Mouse (Mus musculus) embryonic facial prominence, embryonic 11.5 days (tissue): ENCODE measurements at regions not wholly inside any gene's neighbourhood (a gene's known extent, or its start where the extent isn't known, plus 50 kb on each side); places are given as distances from the start of the nearest gene placed in this dataset.

Experiments used
- ATAC-seq: fragments of 200-750 bp; cut with Nextera tagmentation; replicated peaks from 2 replicates; pipeline ENCODE4 v1.8.0; 2017; ENCODE audit warnings: low read depth; ENCODE audit not compliant: insufficient number of reproducible peaks, low FRiP score, low TSS enrichment
- DNase-seq: peaks from one replicate; pipeline ENCODE4 v3.0.0-alpha.2; 2015; ENCODE audit warnings: low spot score
- H3K27ac ChIP-seq: fragments of 300-500 bp; sonication (generic); replicated peaks from 2 replicates; pipeline ENCODE4 v1.5.1; 2014; ENCODE audit warnings: mild to moderate bottlenecking, low read depth, low read length, control low read depth
- H3K27me3 ChIP-seq: fragments of 300-500 bp; sonication (generic); 2 replicates; pipeline ENCODE4 v1.6.1; 2014; ENCODE audit warnings: mild to moderate bottlenecking, low read length, moderate library complexity, mixed read lengths; ENCODE audit not compliant: control insufficient read depth, insufficient read depth
- H3K36me3 ChIP-seq: fragments of 300-500 bp; sonication (generic); replicated peaks from 2 replicates; pipeline ENCODE4 v1.6.1; 2014; ENCODE audit warnings: low read depth, mild to moderate bottlenecking, low read length, moderate library complexity, mixed read lengths; ENCODE audit not compliant: control insufficient read depth, insufficient read depth
- H3K4me1 ChIP-seq: fragments of 300-500 bp; sonication (generic); 2 replicates; pipeline ENCODE4 v1.6.1; 2014; ENCODE audit warnings: low read length, mixed read lengths; ENCODE audit not compliant: control insufficient read depth, insufficient read depth
- H3K4me2 ChIP-seq: fragments of 300-500 bp; sonication (generic); 2 replicates; pipeline ENCODE4 v1.6.1; 2014; ENCODE audit warnings: low read depth, mild to moderate bottlenecking, control low read depth, low read length, moderate library complexity
- H3K4me3 ChIP-seq: fragments of 300-500 bp; sonication (generic); 2 replicates; pipeline ENCODE4 v1.5.1; 2014; ENCODE audit warnings: low read depth, low read length, control low read depth
- H3K9ac ChIP-seq: fragments of 300-500 bp; sonication (generic); replicated peaks from 2 replicates; pipeline ENCODE4 v1.6.1; 2014; ENCODE audit warnings: mild to moderate bottlenecking, control low read depth, low read length
- H3K9me3 ChIP-seq: fragments of 300-500 bp; sonication (generic); replicated peaks from 2 replicates; pipeline ENCODE4 v1.6.1; 2016; ENCODE audit warnings: mild to moderate bottlenecking, low read length, inconsistent platforms, mixed read lengths; ENCODE audit not compliant: control insufficient read depth
- WGBS: fragments of 180-500 bp; shearing (Covaris S2); extraction: QIAGEN DNeasy Blood & Tissue Kit; methylation state at CpG from one replicate; pipeline ENCODE4 v1.1.7; 2014; 5-methylcytosine and 5-hydroxymethylcytosine counted together

- no peak overlapping the region for H3K9ac ChIP-seq
- H3K27me3 ChIP-seq = no peaks in the 10 kb centered on the region
- H3K27ac ChIP-seq = no peak overlapping the region
- H3K4me3 ChIP-seq = no peak overlapping the region
- WGBS = 51% methylated on average over 4 of the region's 4 CpGs
- DNase-seq (no peak), ATAC-seq (no peak)
- H3K4me2 ChIP-seq = no peak overlapping the region
- no peaks in the 10 kb centered on the region for H3K9me3 ChIP-seq
- no peaks in the 10 kb centered on the region for H3K36me3 ChIP-seq
- no peaks in the 10 kb centered on the region for H3K4me1 ChIP-seq
These were observed 71.2 kb upstream of the Cav2 start for GRCm38 (mm10) chr6:17209792-17210191.

GRCm38 (mm10) chr6:17211346-17211745 is 69.6 kb upstream of the Cav2 start:
- peak; percentile 3 for DNase-seq
- Histone ChIP-seq H3K9me3 (no peaks in the 10 kb centered on the region), H3K4me1 (no peaks in the 10 kb centered on the region), H3K36me3 (no peaks in the 10 kb centered on the region), H3K27ac (no peak overlapping the region), H3K27me3 (no peaks in the 10 kb centered on the region), H3K4me3 (no peak overlapping the region), H3K9ac (no peak overlapping the region), H3K4me2 (no peak overlapping the region)
- ATAC-seq = no peak
- 45% methylated on average over 5 of the region's 5 CpGs for WGBS

- Histone ChIP-seq H3K4me1 (no peaks in the 10 kb centered on the region), H3K36me3 (no peaks in the 10 kb centered on the region), H3K27me3 (no peaks in the 10 kb centered on the region), H3K4me2 (no peak overlapping the region), H3K27ac (no peak overlapping the region), H3K9ac (no peak overlapping the region), H3K4me3 (no peak overlapping the region), H3K9me3 (no peaks in the 10 kb centered on the region)
- DNase-seq (no peak), ATAC-seq (no peak)
- WGBS = 51% methylated on average over 9 of the region's 9 CpGs
These were observed 66.2 kb upstream of the Cav2 start for GRCm38 (mm10) chr6:17214774-17215173.

- no peak overlapping the region for H3K9ac ChIP-seq
- no peak overlapping the region for H3K27ac ChIP-seq
- H3K9me3 ChIP-seq = no peaks in the 10 kb centered on the region
- DNase-seq (no peak), ATAC-seq (no peak)
- H3K4me3 ChIP-seq = no peak overlapping the region
- WGBS = 61% methylated on average over 1 of the region's 1 CpGs
- no peaks in the 10 kb centered on the region for H3K27me3 ChIP-seq
- no peak overlapping the region for H3K4me2 ChIP-seq
- no peaks in the 10 kb centered on the region for H3K36me3 ChIP-seq
- H3K4me1 ChIP-seq = no peaks in the 10 kb centered on the region
These were observed 64.5 kb upstream of the Cav2 start for GRCm38 (mm10) chr6:17216442-17216841.

GRCm38 (mm10) chr6:17223744-17224143 is 57.2 kb upstream of the Cav2 start:
- Histone ChIP-seq H3K4me3 (no peak overlapping the region), H3K27ac (no peak overlapping the region), H3K36me3 (no peaks in the 10 kb centered on the region), H3K4me1 (no peaks in the 10 kb centered on the region), H3K27me3 (no peaks in the 10 kb centered on the region), H3K4me2 (no peak overlapping the region), H3K9me3 (no peaks in the 10 kb centered on the region), H3K9ac (no peak overlapping the region)
- 87% methylated on average over 2 of the region's 2 CpGs for WGBS
- DNase-seq = no peak
- no peak for ATAC-seq

- Histone ChIP-seq H3K27ac (no peak overlapping the region), H3K9ac (no peak overlapping the region), H3K4me1 (no peaks in the 10 kb centered on the region), H3K4me2 (no peak overlapping the region), H3K4me3 (no peak overlapping the region), H3K27me3 (no peaks in the 10 kb centered on the region), H3K9me3 (no peaks in the 10 kb centered on the region), H3K36me3 (no peaks in the 10 kb centered on the region)
- DNase-seq (no peak), ATAC-seq (no peak)
- 84% methylated on average over 5 of the region's 5 CpGs for WGBS
These were observed 56.1 kb upstream of the Cav2 start for GRCm38 (mm10) chr6:17224852-17225251.

- no peaks in the 10 kb centered on the region for H3K4me1 ChIP-seq
These were observed 54.5 kb upstream of the Cav2 start for GRCm38 (mm10) chr6:17226483-17226882.

More at GRCm38 (mm10) chr6:17226483-17226882, 54.5 kb upstream of the Cav2 start:
- ATAC-seq (no peak), DNase-seq (no peak)
- H3K4me2 ChIP-seq = no peak overlapping the region
- no peak overlapping the region for H3K4me3 ChIP-seq
- WGBS = 81% methylated on average over 6 of the region's 6 CpGs
- H3K9ac ChIP-seq = no peak overlapping the region
- H3K9me3 ChIP-seq = no peaks in the 10 kb centered on the region
- no peaks in the 10 kb centered on the region for H3K27me3 ChIP-seq
- H3K27ac ChIP-seq = no peak overlapping the region
- H3K36me3 ChIP-seq = no peaks in the 10 kb centered on the region
